Mouse (Mus musculus) hindbrain, embryonic 12.5 days (tissue): ENCODE data around the gene Zc3h6. TPM values are rescaled to one million over a fixed set of nuclear protein-coding genes. Genes with fewer than 3 reads are reported as not detected.
A peak's percentile ranks its signal among the peaks of the same experiment; 100 is the strongest.

Source experiments
- ATAC-seq: fragments of 200-750 bp; cut with Nextera tagmentation; 2 replicates; pipeline ENCODE4 v1.8.0; 2017; ENCODE audit warnings: moderate TSS enrichment; ENCODE audit not compliant: low FRiP score
- H3K27ac ChIP-seq: fragments of 300-500 bp; sonication (generic); 2 replicates; pipeline ENCODE4 v1.5.1; 2016; ENCODE audit warnings: mild to moderate bottlenecking
- H3K27me3 ChIP-seq: fragments of 300-500 bp; sonication (generic); 2 replicates; pipeline ENCODE4 v1.6.1; 2016; ENCODE audit warnings: mild to moderate bottlenecking
- H3K36me3 ChIP-seq: fragments of 300-500 bp; sonication (generic); 2 replicates; pipeline ENCODE4 v1.6.1; 2016; ENCODE audit warnings: mild to moderate bottlenecking
- H3K4me1 ChIP-seq: fragments of 300-500 bp; sonication (generic); 2 replicates; pipeline ENCODE4 v1.6.1; 2016
- H3K4me2 ChIP-seq: fragments of 300-500 bp; sonication (generic); replicated peaks from 2 replicates; pipeline ENCODE4 v1.6.1; 2016; ENCODE audit warnings: mild to moderate bottlenecking
- H3K4me3 ChIP-seq: fragments of 300-500 bp; sonication (generic); 2 replicates; pipeline ENCODE4 v1.5.1; 2016; ENCODE audit warnings: mild to moderate bottlenecking
- H3K9ac ChIP-seq: fragments of 300-500 bp; sonication (generic); 2 replicates; pipeline ENCODE4 v1.6.1; 2016; ENCODE audit warnings: mild to moderate bottlenecking, moderate library complexity
- H3K9me3 ChIP-seq: fragments of 300-500 bp; sonication (generic); replicated peaks from 2 replicates; pipeline ENCODE4 v1.6.1; 2016; ENCODE audit warnings: mild to moderate bottlenecking
- WGBS: fragments of 180-500 bp; shearing (Covaris S2); methylation state at CpG from one replicate; pipeline ENCODE4 v1.1.7; 2016; 5-methylcytosine and 5-hydroxymethylcytosine counted together
- polyA plus RNA-seq: library from polyadenylated mRNA; unstranded; fragments of >200 nt; fragmentation: Nextera tagmentation; extraction: Ambion mirVana; gene quantifications from 2 replicates; pipeline ENCODE4 v1.2.1, GENCODE M21; 2016

Gene Zc3h6
- 3.4 and 4.2 TPM in 2 replicates for polyA plus RNA-seq

- no peaks in the 10 kb centered on the region for H3K36me3 ChIP-seq
- H3K4me3 ChIP-seq = peak within 1 kb of the TSS; percentile 92
- H3K9me3 ChIP-seq = no peaks in the 10 kb centered on the region
- H3K9ac ChIP-seq = peak within 1 kb of the TSS; percentile 99
- ATAC-seq = peak; percentile 98
- H3K4me2 ChIP-seq = peak within 1 kb of the TSS; percentile 51
- no peaks in the 10 kb centered on the region for H3K27me3 ChIP-seq
- 1% methylated on average over 65 of the region's 65 CpGs for WGBS
- H3K27ac ChIP-seq = peak within 1 kb of the TSS; percentile 100
- peaks cover 8% of the 10 kb centered on the region for H3K4me1 ChIP-seq
Observed at GRCm38 (mm10) chr2:128966641-128967580, at the start of gene Zc3h6. Gene Zc3h6 (plus strand): TSS chr2:128967402.

DNA sequence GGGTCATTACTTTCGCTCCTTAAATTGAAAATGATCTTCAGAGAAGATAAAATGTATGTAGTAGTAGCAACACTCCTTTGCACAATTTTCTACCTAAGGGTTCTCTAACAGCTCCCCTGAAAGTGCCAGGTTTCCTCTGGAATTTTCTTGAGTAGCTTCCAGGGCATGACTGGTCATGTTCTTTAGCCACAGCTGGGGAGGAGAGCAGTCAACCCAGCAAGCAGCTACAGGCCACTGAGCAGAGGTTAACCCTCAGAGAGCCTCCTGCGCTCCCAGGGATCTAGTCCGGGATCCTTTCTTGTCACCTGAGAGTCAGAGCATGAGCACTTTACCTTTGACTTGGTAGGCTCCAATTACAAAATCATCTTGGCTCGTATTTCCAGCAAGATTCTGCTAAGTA lies 42.4 kb upstream of the Zc3h6 start:
- no peak overlapping the region for H3K4me2 ChIP-seq
- WGBS = 89% methylated on average over 4 of the region's 4 CpGs
- peaks cover 22% of the 10 kb centered on the region for H3K36me3 ChIP-seq
- H3K27ac ChIP-seq = no peak overlapping the region
- ATAC-seq = no peak
- no peak overlapping the region for H3K4me3 ChIP-seq
- H3K9ac ChIP-seq = no peak overlapping the region
- no peaks in the 10 kb centered on the region for H3K27me3 ChIP-seq
- no peaks in the 10 kb centered on the region for H3K4me1 ChIP-seq
- H3K9me3 ChIP-seq = no peaks in the 10 kb centered on the region

GRCm38 (mm10) chr2:128928446-128928845 lies 38.8 kb upstream of the Zc3h6 start:
- Histone ChIP-seq H3K36me3 (peaks cover 31% of the 10 kb centered on the region), H3K27me3 (no peaks in the 10 kb centered on the region), H3K4me2 (no peak overlapping the region), H3K9ac (no peak overlapping the region), H3K27ac (no peak overlapping the region), H3K4me3 (no peak overlapping the region), H3K4me1 (no peaks in the 10 kb centered on the region), H3K9me3 (no peaks in the 10 kb centered on the region)
- ATAC-seq = no peak
- WGBS = 88% methylated on average over 3 of the region's 3 CpGs

DNA sequence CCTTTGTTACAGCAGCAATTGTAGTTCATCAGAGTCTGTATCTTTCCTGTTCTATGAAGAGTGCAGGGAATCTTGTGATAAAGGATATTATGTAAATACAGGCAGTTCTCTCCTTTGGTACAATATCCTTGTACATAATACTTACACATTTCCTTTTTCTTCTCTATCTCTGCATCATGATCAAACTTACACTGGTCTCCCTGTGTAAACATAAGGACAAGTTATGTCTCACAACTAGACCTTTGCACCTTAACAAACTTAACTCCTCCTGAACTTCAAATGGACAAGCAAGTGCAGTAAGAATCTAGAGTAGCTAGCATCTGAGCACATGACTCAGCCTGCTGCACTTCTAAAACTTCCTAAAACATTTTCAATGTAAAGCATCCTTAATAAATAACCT lies 36.5 kb upstream of the Zc3h6 start:
- no peaks in the 10 kb centered on the region for H3K27me3 ChIP-seq
- no peak overlapping the region for H3K4me3 ChIP-seq
- H3K4me1 ChIP-seq = no peaks in the 10 kb centered on the region
- no peak overlapping the region for H3K4me2 ChIP-seq
- H3K27ac ChIP-seq = no peak overlapping the region
- no peak overlapping the region for H3K9ac ChIP-seq
- ATAC-seq = no peak
- H3K9me3 ChIP-seq = no peaks in the 10 kb centered on the region
- H3K36me3 ChIP-seq = peaks cover 30% of the 10 kb centered on the region

GRCm38 (mm10) chr2:128936256-128936655 lies 30.9 kb upstream of the Zc3h6 start:
- no peak for ATAC-seq
- Histone ChIP-seq H3K4me3 (no peak overlapping the region), H3K4me1 (no peaks in the 10 kb centered on the region), H3K27me3 (no peaks in the 10 kb centered on the region), H3K9me3 (no peaks in the 10 kb centered on the region), H3K9ac (no peak overlapping the region), H3K4me2 (no peak overlapping the region), H3K36me3 (peaks cover 20% of the 10 kb centered on the region), H3K27ac (no peak overlapping the region)
- 92% methylated on average over 3 of the region's 3 CpGs for WGBS

GRCm38 (mm10) chr2:128943538-128944528 lies 23.4 kb upstream of the Zc3h6 start, which contains the start of gene Zc3h8:
Gene Zc3h8 (minus strand): TSS chr2:128944077.
- H3K36me3 ChIP-seq = peaks cover 8% of the 10 kb centered on the region; the same call in 1 of the 2 replicates
- H3K9ac ChIP-seq = peak within 1 kb of the TSS; percentile 77
- peak; percentile 96 for ATAC-seq
- no peaks in the 10 kb centered on the region for H3K4me1 ChIP-seq
- 2% methylated on average over 65 of the region's 65 CpGs for WGBS
- H3K27ac ChIP-seq = peak within 1 kb of the TSS; percentile 86
- H3K4me3 ChIP-seq = peak within 1 kb of the TSS; percentile 74
- peaks cover 4% of the 10 kb centered on the region; the same call in 1 of the 2 replicates for H3K27me3 ChIP-seq
- no peaks in the 10 kb centered on the region for H3K9me3 ChIP-seq
- peak within 1 kb of the TSS; percentile 78 for H3K4me2 ChIP-seq

- Histone ChIP-seq H3K9me3 (no peaks in the 10 kb centered on the region), H3K27me3 (peaks cover 4% of the 10 kb centered on the region; the same call in 1 of the 2 replicates), H3K4me2 (no peak overlapping the region), H3K9ac (no peak overlapping the region), H3K4me1 (no peaks in the 10 kb centered on the region), H3K4me3 (no peak overlapping the region), H3K36me3 (no peaks in the 10 kb centered on the region), H3K27ac (no peak overlapping the region)
- 39% methylated on average over 6 of the region's 6 CpGs for WGBS
- no peak for ATAC-seq
Observed at GRCm38 (mm10) chr2:128947962-128948588, 19.1 kb upstream of the Zc3h6 start.

DNA sequence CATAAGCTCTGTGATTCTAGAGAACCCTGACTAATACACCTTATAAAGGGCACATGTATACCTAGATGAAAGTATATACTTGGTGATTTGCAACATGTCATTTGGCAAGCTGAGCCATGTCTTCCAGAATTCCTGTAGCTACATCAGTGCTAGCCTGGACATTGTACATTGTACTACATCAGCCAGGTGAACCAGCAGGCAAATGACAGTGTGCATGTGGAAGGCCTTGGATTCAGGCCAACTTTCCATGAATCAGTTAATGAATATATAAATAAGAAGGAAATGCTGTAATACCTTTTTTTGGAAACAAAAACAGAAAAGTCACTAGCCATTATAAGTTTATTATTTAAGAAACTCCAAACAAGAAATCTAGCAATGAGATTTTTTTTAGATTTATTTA lies 13.0 kb upstream of the Zc3h6 start:
- Histone ChIP-seq H3K27ac (no peak overlapping the region), H3K4me2 (no peak overlapping the region), H3K9ac (no peak overlapping the region), H3K4me1 (no peaks in the 10 kb centered on the region), H3K4me3 (no peak overlapping the region), H3K27me3 (no peaks in the 10 kb centered on the region), H3K9me3 (no peaks in the 10 kb centered on the region), H3K36me3 (no peaks in the 10 kb centered on the region)
- no peak for ATAC-seq

- no peaks in the 10 kb centered on the region for H3K9me3 ChIP-seq
- 36% methylated on average over 5 of the region's 5 CpGs for WGBS
- H3K4me1 ChIP-seq = peaks cover 8% of the 10 kb centered on the region
- ATAC-seq = no peak
- peak overlapping the region; percentile 18; the same call in 1 of the 2 replicates for H3K9ac ChIP-seq
- H3K36me3 ChIP-seq = no peaks in the 10 kb centered on the region
- peak overlapping the region; percentile 52 for H3K27ac ChIP-seq
- peak overlapping the region; percentile 51 for H3K4me2 ChIP-seq
- H3K27me3 ChIP-seq = no peaks in the 10 kb centered on the region
- H3K4me3 ChIP-seq = 0 out of 2 replicates have a peak overlapping the region, but pooled peaks have one; percentile 1
Observed at GRCm38 (mm10) chr2:128965505-128966105, 1.6 kb upstream of the Zc3h6 start.

DNA sequence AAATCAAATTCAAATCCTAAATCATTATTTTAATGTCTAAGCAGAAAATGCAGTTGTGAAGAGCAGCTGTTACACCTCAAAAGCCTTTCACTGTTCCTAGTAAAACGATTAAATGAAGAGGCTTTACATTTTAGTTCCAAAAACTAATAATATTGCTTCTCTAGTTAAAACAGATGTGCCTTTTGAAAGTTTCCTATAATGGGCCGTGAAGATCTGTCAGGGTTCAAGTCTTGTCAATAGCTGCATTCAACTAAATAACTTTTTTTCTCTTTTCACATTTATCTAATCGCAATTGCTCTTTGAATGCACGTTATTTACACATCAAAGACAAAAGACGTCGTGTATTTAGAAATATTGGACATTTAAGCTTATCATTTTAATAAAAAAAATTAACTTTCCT lies 966 bp upstream of the Zc3h6 start:
- ATAC-seq = no peak
- Histone ChIP-seq H3K4me1 (peaks cover 8% of the 10 kb centered on the region), H3K4me3 (peak overlapping the region; percentile 92), H3K9me3 (no peaks in the 10 kb centered on the region), H3K27ac (peak overlapping the region; percentile 100), H3K4me2 (peak overlapping the region; percentile 51), H3K9ac (peak overlapping the region; percentile 99), H3K27me3 (no peaks in the 10 kb centered on the region), H3K36me3 (no peaks in the 10 kb centered on the region)
- WGBS = 13% methylated on average over 6 of the region's 6 CpGs

DNA sequence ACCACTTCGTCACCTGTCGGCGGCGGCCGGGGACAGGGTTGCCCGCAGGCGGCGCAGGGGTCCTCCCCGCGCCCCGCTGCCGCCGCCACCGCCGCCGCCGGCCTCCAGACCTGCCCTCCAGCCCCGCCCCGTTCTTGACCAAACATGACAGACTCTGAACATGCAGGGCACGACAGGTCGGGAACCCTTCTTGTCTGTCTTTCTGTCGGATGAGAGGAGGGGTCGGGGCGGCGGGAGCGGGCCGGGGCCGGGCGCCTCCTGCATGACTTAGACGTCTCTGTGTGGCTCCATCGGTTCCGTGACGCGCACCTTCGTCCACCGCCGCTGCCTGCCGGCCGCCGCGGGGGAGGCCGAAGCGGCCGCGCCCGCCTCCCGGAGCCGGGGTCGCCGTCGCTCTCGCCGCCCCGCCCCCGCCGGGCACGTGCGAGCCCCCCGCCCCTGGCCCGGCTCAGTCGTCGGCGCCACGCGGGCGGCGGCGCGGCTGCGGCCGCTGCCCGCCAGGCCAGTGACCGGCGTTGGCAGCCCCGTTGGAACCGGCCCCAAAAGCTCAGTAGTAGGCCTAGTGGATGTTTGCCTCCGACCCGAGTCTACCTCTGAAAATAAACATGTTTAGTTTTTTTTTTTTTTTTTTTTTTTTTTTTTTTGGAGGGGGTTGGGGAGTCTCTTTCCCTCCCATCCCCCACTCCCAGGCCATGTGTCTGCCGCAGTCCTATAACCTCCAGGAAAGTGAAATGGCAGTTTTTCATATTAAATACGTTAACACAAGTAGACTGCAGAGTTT lies 649 bp downstream of the Zc3h6 start, which contains the start of gene Gm10762:
Gm10762 (minus strand) TSS at position 65 of the 781 bp plus-strand sequence.
- peak within 1 kb of the TSS; percentile 51 for H3K4me2 ChIP-seq
- H3K27ac ChIP-seq = peak within 1 kb of the TSS; percentile 100
- no peaks in the 10 kb centered on the region for H3K27me3 ChIP-seq
- peaks cover 8% of the 10 kb centered on the region for H3K4me1 ChIP-seq
- WGBS = under 1% methylated on average over 80 of the region's 80 CpGs
- H3K36me3 ChIP-seq = no peaks in the 10 kb centered on the region
- H3K9me3 ChIP-seq = no peaks in the 10 kb centered on the region
- H3K9ac ChIP-seq = peak within 1 kb of the TSS; percentile 99
- peak; percentile 80 for ATAC-seq
- H3K4me3 ChIP-seq = peak within 1 kb of the TSS; percentile 92
